Mouse (Mus musculus): ENCODE data around the gene Pdik1l. TPM values are rescaled to one million over a fixed set of nuclear protein-coding genes. Genes with fewer than 3 reads are reported as not detected.

The Pdik1l gene
- polyA plus RNA-seq, 1 experiment from 2014 or later: 24.4 TPM

DNA sequence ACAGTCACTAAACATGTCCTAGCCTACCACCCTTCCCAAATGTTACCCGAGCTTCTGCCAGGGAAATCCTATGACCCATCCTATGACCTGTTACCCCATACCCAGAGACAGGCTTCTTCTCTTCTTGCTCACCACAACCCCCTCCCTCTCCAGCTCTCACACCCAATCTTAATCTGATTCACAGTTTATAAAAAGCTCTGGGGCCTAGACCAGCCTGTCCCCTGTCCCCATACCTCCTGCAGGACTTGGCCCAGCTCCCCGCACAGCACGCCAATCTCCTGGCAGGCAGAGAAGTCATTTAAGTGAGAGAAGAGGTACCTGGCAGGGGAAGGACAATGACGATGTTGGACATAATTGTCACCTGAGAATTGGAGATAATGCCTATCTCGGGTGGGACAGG, 52.8 kb downstream of the Pdik1l start:
- no peak for DNase-seq (ENCODE audit: low spot score)

DNA sequence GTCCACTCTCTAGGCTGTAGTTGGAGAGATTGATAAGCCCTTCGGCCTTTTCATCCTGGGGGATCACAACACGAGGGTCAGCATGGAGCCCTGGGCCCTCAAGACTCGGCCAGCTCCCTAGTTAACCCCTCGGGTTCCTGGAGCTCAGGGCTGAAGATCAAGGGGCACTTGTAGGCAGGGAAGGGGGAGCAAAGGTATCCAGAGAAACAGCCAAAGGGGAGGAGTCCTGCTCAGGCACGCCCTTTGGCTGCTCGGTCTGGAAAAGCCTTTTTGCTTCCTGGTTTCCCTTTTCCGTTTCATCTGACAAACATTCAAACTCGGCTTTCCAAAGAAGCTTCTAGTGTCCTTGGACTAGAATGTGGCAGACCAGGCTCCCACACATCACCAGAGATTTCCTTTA, 57.3 kb downstream of the Pdik1l start:
- no peaks in the 10 kb centered on the region for H3K36me3 ChIP-seq (replicated peaks; ENCODE audit: control insufficient read depth, insufficient read depth, low read depth, low read length)
- H3K27ac ChIP-seq (replicated peaks; ENCODE audit: low read depth, low read length): no peak overlapping the region
- no peaks in the 10 kb centered on the region for H3K4me1 ChIP-seq (ENCODE audit: control insufficient read depth, insufficient read depth, low read length)
- no peak overlapping the region for H3K4me2 ChIP-seq (ENCODE audit: low read depth, low read length)
- DNase-seq (ENCODE audit: low spot score): no peak
- no peak overlapping the region for H3K9ac ChIP-seq (replicated peaks; ENCODE audit: low read length)
- H3K27me3 ChIP-seq (ENCODE audit: control insufficient read depth, insufficient read depth, low read length): no peaks in the 10 kb centered on the region
- no peak for ATAC-seq (replicated peaks; ENCODE audit: insufficient number of reproducible peaks, low FRiP score, low TSS enrichment, low read depth)
- H3K4me3 ChIP-seq (ENCODE audit: low read depth, low read length): no peak overlapping the region
- no peaks in the 10 kb centered on the region for H3K9me3 ChIP-seq (replicated peaks; ENCODE audit: control insufficient read depth, low read length)
- 36% methylated on average over 8 of the region's 8 CpGs for WGBS

More for the DNA sequence above, 52.8 kb downstream of the Pdik1l start:
- no peak for ATAC-seq (replicated peaks; ENCODE audit: insufficient number of reproducible peaks, low FRiP score, low TSS enrichment, low read depth)
- H3K27ac ChIP-seq (replicated peaks; ENCODE audit: low read depth, low read length): no peak overlapping the region
- H3K9me3 ChIP-seq (replicated peaks; ENCODE audit: control insufficient read depth, low read length): no peaks in the 10 kb centered on the region
- H3K9ac ChIP-seq (replicated peaks; ENCODE audit: low read length): no peak overlapping the region
- WGBS: 84% methylated on average over 5 of the region's 5 CpGs
- peaks cover 4% of the 10 kb centered on the region; the same call in 1 of the 2 replicates for H3K27me3 ChIP-seq (ENCODE audit: control insufficient read depth, insufficient read depth, low read length)
- no peaks in the 10 kb centered on the region for H3K36me3 ChIP-seq (replicated peaks; ENCODE audit: control insufficient read depth, insufficient read depth, low read depth, low read length)
- no peak overlapping the region for H3K4me3 ChIP-seq (ENCODE audit: low read depth, low read length)
- H3K4me2 ChIP-seq (ENCODE audit: low read depth, low read length): no peak overlapping the region
- H3K4me1 ChIP-seq (ENCODE audit: control insufficient read depth, insufficient read depth, low read length): peaks cover 2% of the 10 kb centered on the region; the same call in 1 of the 2 replicates

DNA sequence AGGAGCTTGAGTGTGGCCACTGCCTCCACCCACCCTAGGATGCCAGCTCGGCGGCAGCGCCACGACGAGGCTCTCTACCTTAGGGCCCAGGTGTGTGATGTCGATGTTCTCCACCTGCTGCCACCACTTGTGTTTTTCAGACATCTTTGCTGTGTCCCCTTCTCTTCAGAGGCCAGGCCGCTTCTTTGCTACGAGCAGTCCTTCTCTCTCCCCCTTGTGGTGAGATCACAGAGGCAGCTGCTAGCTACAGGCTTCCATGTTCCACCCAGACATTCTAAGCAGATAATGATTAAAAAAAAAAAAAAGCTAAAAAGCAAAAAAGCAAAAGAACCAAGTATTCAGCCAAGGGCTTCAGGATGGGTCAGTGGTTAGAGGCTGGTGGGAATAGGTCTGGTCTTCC, 60.5 kb downstream of the Pdik1l start, which contains the start of gene Catsper4:
Catsper4 (minus strand) TSS at position 190 of the 400 bp plus-strand sequence.
- no peak for ATAC-seq (replicated peaks; ENCODE audit: insufficient number of reproducible peaks, low FRiP score, low TSS enrichment, low read depth)
- Histone ChIP-seq H3K36me3 (replicated peaks; ENCODE audit: control insufficient read depth, insufficient read depth, low read depth, low read length) (no peaks in the 10 kb centered on the region), H3K9me3 (replicated peaks; ENCODE audit: control insufficient read depth, low read length) (no peaks in the 10 kb centered on the region)

More for the DNA sequence above, 60.5 kb downstream of the Pdik1l start, which contains the start of gene Catsper4:
- H3K4me2 ChIP-seq (ENCODE audit: low read depth, low read length): no peak within 1 kb of the TSS
- H3K27ac ChIP-seq (replicated peaks; ENCODE audit: low read depth, low read length): no peak within 1 kb of the TSS
- no peaks in the 10 kb centered on the region for H3K27me3 ChIP-seq (ENCODE audit: control insufficient read depth, insufficient read depth, low read length)
- no peak for DNase-seq (ENCODE audit: low spot score)
- H3K4me1 ChIP-seq (ENCODE audit: control insufficient read depth, insufficient read depth, low read length): no peaks in the 10 kb centered on the region
- H3K4me3 ChIP-seq (ENCODE audit: low read depth, low read length): no peak within 1 kb of the TSS
- 80% methylated on average over 8 of the region's 8 CpGs for WGBS
- no peak within 1 kb of the TSS for H3K9ac ChIP-seq (replicated peaks; ENCODE audit: low read length)

Other genes with a start within 250 kb of the Pdik1l start
- gene Zfp683, start 234.1 kb downstream of the Pdik1l start, polyA plus RNA-seq (2014; fragmentation: Nextera tagmentation; extraction: Ambion mirVana): not detected in 2 replicates
- 1.8 and 3.6 TPM in 2 replicates for gene Crybg2, start 227.1 kb downstream of the Pdik1l start, polyA plus RNA-seq (2014; fragmentation: Nextera tagmentation; extraction: Ambion mirVana)
- 5.2 and 5.4 TPM in 2 replicates for gene Cd52, start 192.8 kb downstream of the Pdik1l start, polyA plus RNA-seq (2014; fragmentation: Nextera tagmentation; extraction: Ambion mirVana)
- gene Ubxn11, start 185.3 kb downstream of the Pdik1l start, polyA plus RNA-seq (2014; fragmentation: Nextera tagmentation; extraction: Ambion mirVana): 5.7 and 6.0 TPM in 2 replicates
- gene Sh3bgrl3, start 159.1 kb downstream of the Pdik1l start, polyA plus RNA-seq (2014; fragmentation: Nextera tagmentation; extraction: Ambion mirVana): 316 TPM in 2 replicates
- gene Cep85, start 100.8 kb downstream of the Pdik1l start, polyA plus RNA-seq (2014; fragmentation: Nextera tagmentation; extraction: Ambion mirVana): 27.5 and 29.4 TPM in 2 replicates
- gene Gm7534, start 84.9 kb downstream of the Pdik1l start, polyA plus RNA-seq (2014; fragmentation: Nextera tagmentation; extraction: Ambion mirVana): 0.14 TPM in 2 replicates
- 0.14 TPM in 1 of 2 replicates, not detected in the other for gene Catsper4, start 60.5 kb downstream of the Pdik1l start, polyA plus RNA-seq (2014; fragmentation: Nextera tagmentation; extraction: Ambion mirVana)
- 0.93 and 1.1 TPM in 2 replicates for gene Cnksr1, start 49.5 kb downstream of the Pdik1l start, polyA plus RNA-seq (2014; fragmentation: Nextera tagmentation; extraction: Ambion mirVana)
- gene E130218I03Rik, start 44.2 kb downstream of the Pdik1l start, polyA plus RNA-seq (2014; fragmentation: Nextera tagmentation; extraction: Ambion mirVana): 0.39 and 0.65 TPM in 2 replicates
- 16.5 and 18.3 TPM in 2 replicates for gene Zfp593, start 42.3 kb downstream of the Pdik1l start, polyA plus RNA-seq (2014; fragmentation: Nextera tagmentation; extraction: Ambion mirVana)
- gene Gm30191, start 41.0 kb downstream of the Pdik1l start, polyA plus RNA-seq (2014; fragmentation: Nextera tagmentation; extraction: Ambion mirVana): not detected in 2 replicates
- 5.7 and 7.7 TPM in 2 replicates for gene Grrp1, start 33.8 kb downstream of the Pdik1l start, polyA plus RNA-seq (2014; fragmentation: Nextera tagmentation; extraction: Ambion mirVana)
- 0.39 TPM in 1 of 2 replicates, not detected in the other for gene Trim63, start 27.2 kb upstream of the Pdik1l start, polyA plus RNA-seq (2014; fragmentation: Nextera tagmentation; extraction: Ambion mirVana)
- gene Slc30a2, start 55.3 kb upstream of the Pdik1l start, polyA plus RNA-seq (2014; fragmentation: Nextera tagmentation; extraction: Ambion mirVana): 0.07 TPM in 1 of 2 replicates, not detected in the other
- gene Extl1, start 96.0 kb upstream of the Pdik1l start, polyA plus RNA-seq (2014; fragmentation: Nextera tagmentation; extraction: Ambion mirVana): 0.38 and 0.71 TPM in 2 replicates
- 9.4 and 9.9 TPM in 2 replicates for gene Pafah2, start 108.4 kb upstream of the Pdik1l start, polyA plus RNA-seq (2014; fragmentation: Nextera tagmentation; extraction: Ambion mirVana)
- gene Stmn1, start 180.4 kb upstream of the Pdik1l start, polyA plus RNA-seq (2014; fragmentation: Nextera tagmentation; extraction: Ambion mirVana): 3,252 and 3,396 TPM in 2 replicates
- 0.87 and 0.93 TPM in 2 replicates for gene Paqr7, start 208.8 kb upstream of the Pdik1l start, polyA plus RNA-seq (2014; fragmentation: Nextera tagmentation; extraction: Ambion mirVana)
- gene Aunip, start 223.1 kb upstream of the Pdik1l start, polyA plus RNA-seq (2014; fragmentation: Nextera tagmentation; extraction: Ambion mirVana): 7.0 and 8.3 TPM in 2 replicates
- 137 and 138 TPM in 2 replicates for gene Mtfr1l, start 247.5 kb upstream of the Pdik1l start, polyA plus RNA-seq (2014; fragmentation: Nextera tagmentation; extraction: Ambion mirVana)

Data from embryonic facial prominence, embryonic 11.5 days (tissue).